Mouse (Mus musculus): ENCODE results near the gene Gm10647. TPM values are rescaled to one million over a fixed set of nuclear protein-coding genes. Genes with fewer than 3 reads are reported as not detected.

Gene Gm10647
- polyA plus RNA-seq, 1 experiment from 2014 or later = 0.08 TPM

- 0 out of 2 replicates have a peak, but pooled peaks cover 9% of the 10 kb centered on the region for H3K27me3 ChIP-seq (replicated peaks; ENCODE audit: control insufficient read depth, insufficient read depth, low read length)
- no peak overlapping the region for H3K9ac ChIP-seq (ENCODE audit: low read length)
- WGBS = 74% methylated on average over 4 of the region's 4 CpGs
- ATAC-seq (no peak), DNase-seq (ENCODE audit: low spot score) (no peak)
- H3K36me3 ChIP-seq (ENCODE audit: control insufficient read depth, insufficient read depth, low read length) = no peaks in the 10 kb centered on the region
- no peak overlapping the region for H3K4me3 ChIP-seq (ENCODE audit: low read depth, low read length)
- H3K9me3 ChIP-seq (replicated peaks; ENCODE audit: control insufficient read depth, low read length) = no peaks in the 10 kb centered on the region
- H3K27ac ChIP-seq (ENCODE audit: low read depth, low read length) = no peak overlapping the region
- H3K4me1 ChIP-seq (ENCODE audit: control insufficient read depth, insufficient read depth, low read length) = peaks cover 6% of the 10 kb centered on the region
- no peak overlapping the region for H3K4me2 ChIP-seq (ENCODE audit: low read length)
Observed at GRCm38 (mm10) chr9:66832366-66832908, 35.6 kb downstream of the Gm10647 start.

- WGBS = 16% methylated on average over 7 of the region's 7 CpGs
- Histone ChIP-seq H3K36me3 (ENCODE audit: control insufficient read depth, insufficient read depth, low read length) (no peaks in the 10 kb centered on the region), H3K4me3 (ENCODE audit: low read depth, low read length) (peak overlapping the region; percentile 51), H3K27me3 (replicated peaks; ENCODE audit: control insufficient read depth, insufficient read depth, low read length) (0 out of 2 replicates have a peak, but pooled peaks cover 9% of the 10 kb centered on the region), H3K9ac (ENCODE audit: low read length) (peak overlapping the region; percentile 46), H3K9me3 (replicated peaks; ENCODE audit: control insufficient read depth, low read length) (no peaks in the 10 kb centered on the region), H3K27ac (ENCODE audit: low read depth, low read length) (no peak overlapping the region), H3K4me1 (ENCODE audit: control insufficient read depth, insufficient read depth, low read length) (peaks cover 6% of the 10 kb centered on the region), H3K4me2 (ENCODE audit: low read length) (peak overlapping the region; percentile 85)
- ATAC-seq (no peak), DNase-seq (ENCODE audit: low spot score) (no peak)
Observed at GRCm38 (mm10) chr9:66833851-66834250, 37.0 kb downstream of the Gm10647 start.

- H3K4me2 ChIP-seq (ENCODE audit: low read length) = peak within 1 kb of the TSS; percentile 85
- H3K9me3 ChIP-seq (replicated peaks; ENCODE audit: control insufficient read depth, low read length) = no peaks in the 10 kb centered on the region
- H3K4me1 ChIP-seq (ENCODE audit: control insufficient read depth, insufficient read depth, low read length) = peaks cover 6% of the 10 kb centered on the region
- 0 out of 2 replicates have a peak, but pooled peaks cover 9% of the 10 kb centered on the region for H3K27me3 ChIP-seq (replicated peaks; ENCODE audit: control insufficient read depth, insufficient read depth, low read length)
- peak within 1 kb of the TSS; percentile 51 for H3K4me3 ChIP-seq (ENCODE audit: low read depth, low read length)
- no peak within 1 kb of the TSS for H3K27ac ChIP-seq (ENCODE audit: low read depth, low read length)
- ATAC-seq (peak; percentile 100), DNase-seq (ENCODE audit: low spot score) (peak; percentile 100)
- peak within 1 kb of the TSS; percentile 53 for H3K9ac ChIP-seq (ENCODE audit: low read length)
- H3K36me3 ChIP-seq (ENCODE audit: control insufficient read depth, insufficient read depth, low read length) = no peaks in the 10 kb centered on the region
- WGBS = under 1% methylated on average over 58 of the region's 58 CpGs
Observed at GRCm38 (mm10) chr9:66834318-66835096, 37.7 kb downstream of the Gm10647 start, which contains the start of gene Aph1c. TSS of gene Aph1c (minus strand) at chr9:66834726.

GRCm38 (mm10) chr9:66835097-66835480 lies 38.2 kb downstream of the Gm10647 start:
- 0% methylated on average over 24 of the region's 24 CpGs for WGBS
- Histone ChIP-seq H3K36me3 (ENCODE audit: control insufficient read depth, insufficient read depth, low read length) (no peaks in the 10 kb centered on the region), H3K27me3 (replicated peaks; ENCODE audit: control insufficient read depth, insufficient read depth, low read length) (0 out of 2 replicates have a peak, but pooled peaks cover 9% of the 10 kb centered on the region), H3K9me3 (replicated peaks; ENCODE audit: control insufficient read depth, low read length) (no peaks in the 10 kb centered on the region), H3K4me1 (ENCODE audit: control insufficient read depth, insufficient read depth, low read length) (peaks cover 6% of the 10 kb centered on the region), H3K4me2 (ENCODE audit: low read length) (peak overlapping the region; percentile 85), H3K27ac (ENCODE audit: low read depth, low read length) (no peak overlapping the region), H3K9ac (ENCODE audit: low read length) (peak overlapping the region; percentile 53; the same call in 1 of the 2 replicates), H3K4me3 (ENCODE audit: low read depth, low read length) (peak overlapping the region; percentile 51)
- DNase-seq (ENCODE audit: low spot score) (no peak), ATAC-seq (peak; percentile 74)

- Histone ChIP-seq H3K36me3 (ENCODE audit: control insufficient read depth, insufficient read depth, low read length) (peaks cover 40% of the 10 kb centered on the region), H3K27ac (ENCODE audit: low read depth, low read length) (no peak overlapping the region), H3K4me1 (ENCODE audit: control insufficient read depth, insufficient read depth, low read length) (no peaks in the 10 kb centered on the region), H3K9me3 (replicated peaks; ENCODE audit: control insufficient read depth, low read length) (no peaks in the 10 kb centered on the region), H3K9ac (ENCODE audit: low read length) (no peak overlapping the region), H3K4me2 (ENCODE audit: low read length) (no peak overlapping the region), H3K27me3 (replicated peaks; ENCODE audit: control insufficient read depth, insufficient read depth, low read length) (no peaks in the 10 kb centered on the region), H3K4me3 (ENCODE audit: low read depth, low read length) (no peak overlapping the region)
- no peak for DNase-seq (ENCODE audit: low spot score)
- WGBS = 95% methylated on average over 5 of the region's 5 CpGs
- no peak for ATAC-seq
Observed at GRCm38 (mm10) chr9:66846822-66847221, 50.0 kb downstream of the Gm10647 start.

Other genes with a start within 250 kb of the Gm10647 start
- gene Usp3, start 203.9 kb upstream of the Gm10647 start, polyA plus RNA-seq (2014; fragmentation: Nextera tagmentation; extraction: Ambion mirVana) = 125 and 134 TPM in 2 replicates
- gene Car12, start 83.4 kb upstream of the Gm10647 start, polyA plus RNA-seq (2014; fragmentation: Nextera tagmentation; extraction: Ambion mirVana) = 2.6 and 3.3 TPM in 2 replicates
- 30.2 and 33.0 TPM in 2 replicates for gene Aph1b, start 1.5 kb upstream of the Gm10647 start, polyA plus RNA-seq (2014; fragmentation: Nextera tagmentation; extraction: Ambion mirVana)
- 2.2 and 2.8 TPM in 2 replicates for gene Aph1c, start 37.7 kb downstream of the Gm10647 start, polyA plus RNA-seq (2014; fragmentation: Nextera tagmentation; extraction: Ambion mirVana)
- 15.3 and 22.4 TPM in 2 replicates for gene Rab8b, start 122.6 kb downstream of the Gm10647 start, polyA plus RNA-seq (2014; fragmentation: Nextera tagmentation; extraction: Ambion mirVana)
- gene Rps27l, start 149.0 kb downstream of the Gm10647 start, polyA plus RNA-seq (2014; fragmentation: Nextera tagmentation; extraction: Ambion mirVana) = 357 and 434 TPM in 2 replicates
- gene Lactb, start 178.4 kb downstream of the Gm10647 start, polyA plus RNA-seq (2014; fragmentation: Nextera tagmentation; extraction: Ambion mirVana) = 9.8 and 10.2 TPM in 2 replicates

All from forebrain, embryonic 14.5 days (tissue).